Comparison of ENCODE assay signal across 9 mouse cellular contexts in the genomic region with DNA sequence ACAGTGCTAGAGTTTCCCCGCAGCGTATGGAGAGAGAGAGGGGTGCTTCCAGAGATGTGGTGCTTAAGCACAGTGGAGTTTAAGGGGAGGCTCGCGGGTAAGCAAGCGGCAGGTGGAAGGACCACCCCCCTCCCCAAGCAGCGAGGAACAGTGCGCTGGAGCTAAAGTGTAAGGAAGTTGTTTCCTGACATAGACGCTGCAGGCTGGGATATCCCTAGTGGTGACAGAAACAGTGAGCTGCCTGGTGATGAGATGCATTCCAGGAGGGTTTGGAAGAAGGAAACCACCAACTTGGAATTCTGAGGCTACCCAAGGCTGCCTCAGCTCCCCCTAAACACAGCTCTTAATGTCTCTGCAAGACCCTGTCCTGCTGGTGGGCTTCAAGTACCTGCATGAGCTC. TPM values are rescaled to one million over a fixed set of nuclear protein-coding genes. Genes with fewer than 3 reads are reported as not detected.
DNase-seq lines count a peak whose midpoint lies in the region; ATAC-seq and TF ChIP-seq lines count a peak whose summit lies in the region.
"Had no signal": no experiment of that assay in that cellular context is flagged by ENCODE, and none has a peak within 500 bp of the region (broad histone marks: within the 10 kb centered on the region; RNA-seq: fewer than 3 reads in every experiment).

No protein-coding gene starts in this region.

- no peak for TF ChIP-seq CTCF in cerebellum, adult 2 months (IDR thresholded peaks at IDR 0.05; ENCODE audit: borderline replicate concordance, insufficient read depth, low read depth, low read length)

- H3K27ac ChIP-seq in cerebellum, adult 2 months (ENCODE audit: insufficient read depth, low read length) = no peak overlapping the region
- H3K27ac ChIP-seq in neural tube, embryonic 11.5 days (ENCODE audit: low read depth, low read length) = no peak overlapping the region
- no peak overlapping the region for H3K27ac ChIP-seq in liver, embryonic 13.5 days
- no peak overlapping the region for H3K27ac ChIP-seq in stomach, embryonic 16.5 days (ENCODE audit: low read length)

- H3K27me3 ChIP-seq in cerebellum, adult 2 months (ENCODE audit: control insufficient read depth, insufficient read depth, low read length) = no peaks in the 10 kb centered on the region
- peaks cover 28% of the 10 kb centered on the region for H3K27me3 ChIP-seq in neural tube, embryonic 11.5 days (ENCODE audit: control insufficient read depth, insufficient read depth, low read length)
- peaks cover 37% of the 10 kb centered on the region for H3K27me3 ChIP-seq in liver, embryonic 13.5 days
- H3K27me3 ChIP-seq in stomach, embryonic 16.5 days (ENCODE audit: control insufficient read depth, insufficient read depth, low read length) = peaks cover 20% of the 10 kb centered on the region

- H3K4me1 ChIP-seq in cerebellum, adult 2 months (ENCODE audit: control insufficient read depth, insufficient read depth, low read length) = peaks cover 3% of the 10 kb centered on the region; the same call in 1 of the 2 replicates
- 0 out of 2 replicates have a peak, but pooled peaks cover 3% of the 10 kb centered on the region for H3K4me1 ChIP-seq in neural tube, embryonic 11.5 days (ENCODE audit: control insufficient read depth, insufficient read depth, low read length)
- H3K4me1 ChIP-seq in liver, embryonic 13.5 days (replicated peaks) = peaks cover 8% of the 10 kb centered on the region
- peaks cover 5% of the 10 kb centered on the region; the same call in 1 of the 2 replicates for H3K4me1 ChIP-seq in stomach, embryonic 16.5 days (ENCODE audit: control insufficient read depth, insufficient read depth, low read length)

- H3K9me3 ChIP-seq in neural tube, embryonic 11.5 days (ENCODE audit: control insufficient read depth, low read length) = no peaks in the 10 kb centered on the region
- H3K9me3 ChIP-seq in liver, embryonic 13.5 days (replicated peaks) = no peaks in the 10 kb centered on the region
- H3K9me3 ChIP-seq in stomach, embryonic 16.5 days (replicated peaks; ENCODE audit: control insufficient read depth, low read length) = no peaks in the 10 kb centered on the region

- H3K36me3 ChIP-seq in neural tube, embryonic 11.5 days (ENCODE audit: control insufficient read depth, insufficient read depth, low read length) = no peaks in the 10 kb centered on the region
- H3K36me3 ChIP-seq in liver, embryonic 13.5 days = no peaks in the 10 kb centered on the region
- H3K36me3 ChIP-seq in stomach, embryonic 16.5 days (ENCODE audit: control insufficient read depth, insufficient read depth, low read length) = no peaks in the 10 kb centered on the region

- DNase-seq in cerebellum, adult 2 months = no peak
- no peak for DNase-seq in cerebellum, adult 18-20 months
- DNase-seq in neural tube, embryonic 11.5 days (ENCODE audit: low spot score) = no peak
- no peak for DNase-seq in neural tube, embryonic 10.5 days (ENCODE audit: extremely low spot score, low spot score)
- no peak for DNase-seq in liver, embryonic 13.5 days
- DNase-seq in kidney, postnatal 14 days = no peak

- ATAC-seq in neural tube, embryonic 11.5 days (ENCODE audit: insufficient read depth, low FRiP score, low TSS enrichment) = no peak
- no peak for ATAC-seq in liver, embryonic 13.5 days (ENCODE audit: low read depth)
- no peak for ATAC-seq in stomach, embryonic 16.5 days (ENCODE audit: insufficient read depth, low FRiP score)
- ATAC-seq in CD4-positive, CD25-positive, alpha-beta regulatory T cell, adult 4 months = no peak

- H3K4me2 ChIP-seq in neural tube, embryonic 11.5 days (ENCODE audit: low read depth) = peak overlapping the region; percentile 41
- H3K4me2 ChIP-seq in liver, embryonic 13.5 days = peak overlapping the region; percentile 50
- H3K4me2 ChIP-seq in stomach, embryonic 16.5 days (ENCODE audit: low read depth, low read length) = peak overlapping the region; percentile 34

- H3K4me3 ChIP-seq in cerebellum, adult 2 months (replicated peaks; ENCODE audit: insufficient read depth, low read depth, low read length) = peak overlapping the region; percentile 17
- peak overlapping the region; percentile 21; the same call in 1 of the 2 replicates for H3K4me3 ChIP-seq in neural tube, embryonic 11.5 days (ENCODE audit: low read depth, low read length)
- peak overlapping the region; percentile 10; the same call in 1 of the 2 replicates for H3K4me3 ChIP-seq in liver, embryonic 13.5 days (replicated peaks)
- H3K4me3 ChIP-seq in stomach, embryonic 16.5 days (replicated peaks; ENCODE audit: low read length) = peak overlapping the region; percentile 15; the same call in 1 of the 2 replicates

- 5% methylated on average over 8 of the region's 8 CpGs for WGBS in cerebellum, adult 2 months
- WGBS in neural tube, embryonic 11.5 days = 2% methylated on average over 8 of the region's 8 CpGs
- 5% methylated on average over 8 of the region's 8 CpGs for WGBS in liver, embryonic 13.5 days (ENCODE audit: insufficient replicate concordance)
- 3% methylated on average over 8 of the region's 8 CpGs for WGBS in stomach, embryonic 16.5 days

- TF ChIP-seq POLR2A in cerebellum, adult 2 months (IDR thresholded peaks at IDR 0.05; ENCODE audit: borderline replicate concordance, insufficient read depth, low read length) = no peak

- H3K9ac ChIP-seq in neural tube, embryonic 11.5 days (ENCODE audit: low read length) = no peak overlapping the region; the same call in 1 of the 2 replicates
- no peak overlapping the region for H3K9ac ChIP-seq in liver, embryonic 13.5 days
- no peak overlapping the region for H3K9ac ChIP-seq in stomach, embryonic 16.5 days (ENCODE audit: low read length)

RNA-seq across cellular contexts. Expression of gene Arhgap40, which starts 43.2 kb away (rescaled TPM):
- 0.16 and 0.20 TPM in 2 replicates for polyA plus RNA-seq in cerebellum, adult 2 months (2012; rRNA removed)
- polyA plus RNA-seq in neural tube, embryonic 11.5 days (2014; fragmentation: Nextera tagmentation; extraction: Ambion mirVana) = not detected in 2 replicates
- not detected in 2 replicates for polyA plus RNA-seq in liver, embryonic 13.5 days (2015; fragmentation: Nextera tagmentation; extraction: Ambion mirVana)
- 8.3 and 9.3 TPM in 2 replicates for polyA plus RNA-seq in stomach, embryonic 16.5 days (2015; fragmentation: Nextera tagmentation; extraction: Ambion mirVana)
- polyA plus RNA-seq in CD4-positive, CD25-positive, alpha-beta regulatory T cell, adult 4 months (2017; shearing (Covaris generic)) = not detected

RNA-seq across cellular contexts. Expression of gene Adig, which starts 53.4 kb away (rescaled TPM):
- polyA plus RNA-seq in cerebellum, adult 2 months (2012; rRNA removed) = 0.43 TPM in 1 of 2 replicates, not detected in the other
- polyA plus RNA-seq in neural tube, embryonic 11.5 days (2014; fragmentation: Nextera tagmentation; extraction: Ambion mirVana) = not detected in 2 replicates
- polyA plus RNA-seq in liver, embryonic 13.5 days (2015; fragmentation: Nextera tagmentation; extraction: Ambion mirVana) = not detected in 2 replicates
- 1.9 and 3.8 TPM in 2 replicates for polyA plus RNA-seq in stomach, embryonic 16.5 days (2015; fragmentation: Nextera tagmentation; extraction: Ambion mirVana)
- not detected for polyA plus RNA-seq in CD4-positive, CD25-positive, alpha-beta regulatory T cell, adult 4 months (2017; shearing (Covaris generic))

RNA-seq across cellular contexts. Expression of gene Slc32a1, which starts 54.8 kb away (rescaled TPM):
- polyA plus RNA-seq in cerebellum, adult 2 months (2012; rRNA removed) = 218 TPM in 2 replicates
- polyA plus RNA-seq in neural tube, embryonic 11.5 days (2014; fragmentation: Nextera tagmentation; extraction: Ambion mirVana) = 1.6 and 2.4 TPM in 2 replicates
- polyA plus RNA-seq in liver, embryonic 13.5 days (2015; fragmentation: Nextera tagmentation; extraction: Ambion mirVana) = not detected in 2 replicates
- not detected in 2 replicates for polyA plus RNA-seq in stomach, embryonic 16.5 days (2015; fragmentation: Nextera tagmentation; extraction: Ambion mirVana)
- not detected for polyA plus RNA-seq in CD4-positive, CD25-positive, alpha-beta regulatory T cell, adult 4 months (2017; shearing (Covaris generic))
- polyA plus RNA-seq: gonadal fat pad, adult 2 months had no signal

Comparison
In these comparisons a context has a peak if more than half of its experiments do, and no peak if none do; other contexts are left out.
1. RNA of gene Slc32a1, which starts 54.8 kb away (polyA plus RNA-seq): 218 TPM in cerebellum, adult 2 months; 1.6 to 2.4 TPM in neural tube, embryonic 11.5 days, not detected in liver, embryonic 13.5 days, not detected in stomach, embryonic 16.5 days and not detected in CD4-positive, CD25-positive, alpha-beta regulatory T cell, adult 4 months; every median in the first group is over 10 times any median in the second.
2. Peak in every context shown above with its lines, with median percentiles within 50 percentile points of each other: H3K4me3 ChIP-seq and H3K4me2 ChIP-seq.